Mouse (Mus musculus) lung, adult 2 months (tissue): Measurements from ENCODE around the gene Mrps18b. TPM values are rescaled to one million over a fixed set of nuclear protein-coding genes. Genes with fewer than 3 reads are reported as not detected.
A peak's percentile ranks its signal among the peaks of the same experiment; 100 is the strongest.
"Not testable (repeated sequence)": the region's sequence is repeated elsewhere in the genome, so short reads cannot be mapped to it uniquely, and the experiment has no call there.

ENCODE experiments used
- DNase-seq: peaks from one replicate; pipeline ENCODE4 v3.0.0; 2022
- H3K4me1 ChIP-seq: fragments of 200-500 bp; 2 replicates; pipeline ENCODE4 v1.6.1; 2011; ENCODE audit warnings: low read length; ENCODE audit not compliant: control insufficient read depth, insufficient read depth
- H3K4me3 ChIP-seq: fragments of 200-500 bp; replicated peaks from 2 replicates; pipeline ENCODE3; 2011; ENCODE audit warnings: low read depth, mild to moderate bottlenecking, control low read depth, low read length; ENCODE audit errors: extremely low read depth
- CTCF ChIP-seq: fragments of 200-500 bp; IDR thresholded peaks from 2 replicates; pipeline ENCODE4 v1.5.1; 2011; ENCODE audit warnings: mild to moderate bottlenecking, low read length, control low read depth; ENCODE audit not compliant: insufficient read depth
- POLR2A ChIP-seq: fragments of 200-500 bp; IDR thresholded peaks from 2 replicates; pipeline ENCODE4 v1.6.1; 2011; ENCODE audit warnings: low read depth, mild to moderate bottlenecking, control low read depth, low read length, borderline replicate concordance; ENCODE audit errors: extremely low read depth
- WGBS: fragments of 180-500 bp; shearing (Covaris S2); methylation state at CpG from one replicate; pipeline ENCODE4 v1.1.7; 2018; 5-methylcytosine and 5-hydroxymethylcytosine counted together
- polyA plus RNA-seq: library from polyadenylated mRNA; depleted of rRNA; stranded (reverse); fragments of >200 nt; gene quantifications from 2 replicates; pipeline ENCODE4 v1.2.3, GENCODE M21; 2012; rRNA removed

Gene Mrps18b
- 30.4 and 43.8 TPM in 2 replicates for polyA plus RNA-seq

DNA sequence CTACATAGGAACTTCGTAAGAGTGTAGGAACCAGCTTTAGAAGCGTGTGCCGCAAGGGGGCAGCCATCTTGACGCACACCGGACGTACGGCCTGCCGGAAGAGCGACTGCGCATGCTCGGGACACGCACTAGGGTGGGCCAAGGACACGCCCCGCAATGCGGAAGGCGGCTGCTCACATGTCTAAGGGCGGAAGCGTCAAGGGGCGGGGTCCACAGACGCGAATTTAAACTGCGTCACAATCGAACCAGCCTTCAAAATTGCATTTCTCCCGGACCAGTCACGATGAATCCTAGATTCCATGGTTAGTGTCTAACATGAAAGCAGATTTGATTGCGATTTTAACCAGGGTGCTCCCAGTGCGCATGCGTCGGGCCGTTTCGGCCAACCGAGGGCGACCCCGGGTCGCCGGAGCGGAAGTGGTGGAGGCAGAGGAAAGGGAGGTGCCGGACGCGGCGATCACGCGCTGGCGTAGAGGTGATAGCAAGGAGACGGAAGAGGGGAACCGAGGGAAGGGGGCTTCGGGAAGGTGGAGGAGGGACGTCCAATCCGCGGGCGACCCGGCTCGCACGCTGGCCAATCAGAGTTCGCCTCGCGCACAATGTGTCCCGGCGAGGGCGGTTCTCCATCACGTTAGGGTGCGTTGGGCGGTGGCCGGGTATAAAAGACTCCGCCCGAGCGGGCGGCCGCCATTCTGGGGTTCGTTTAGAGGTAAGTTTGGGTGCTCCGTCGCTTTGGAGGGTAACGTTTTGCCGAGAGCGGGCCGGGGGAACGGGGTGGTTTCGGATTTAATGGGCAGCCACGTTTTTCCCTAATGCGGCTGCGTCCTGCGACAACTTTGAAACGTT, at the start of gene Mrps18b, which contains the start of gene Ppp1r10:
Gene Mrps18b (minus strand): TSS at position 93 of the 846 bp plus-strand sequence.
Gene Ppp1r10 (plus strand): TSS at position 138 of the 846 bp plus-strand sequence.
- under 1% methylated on average over 83 of the region's 83 CpGs for WGBS

DNA sequence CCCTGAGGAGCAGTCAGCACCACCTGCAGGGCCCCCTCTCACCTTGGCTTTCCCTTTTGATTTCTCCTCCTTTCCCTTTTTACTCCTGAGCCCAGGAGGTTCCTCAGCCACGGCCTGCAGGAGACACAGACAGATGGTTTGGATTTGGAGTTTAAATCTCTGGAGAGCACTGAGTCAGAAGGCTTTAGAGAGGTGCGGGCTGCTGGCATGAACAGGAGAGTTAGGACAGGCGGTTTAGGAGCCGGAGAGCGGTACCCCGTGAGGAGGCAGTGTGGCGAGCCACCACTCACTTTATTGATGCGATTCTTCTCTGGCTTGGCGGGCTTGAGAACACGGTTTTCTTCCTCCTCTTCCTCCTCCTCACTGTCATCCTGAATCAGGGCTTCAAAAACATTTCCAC, 47.1 kb upstream of the Mrps18b start:
- no peak for DNase-seq
- Histone ChIP-seq H3K4me3 (no peak overlapping the region), H3K4me1 (0 out of 2 replicates have a peak, but pooled peaks cover under 1% of the 10 kb centered on the region)
- TF ChIP-seq POLR2A = no peak
- TF ChIP-seq CTCF = no peak
- 88% methylated on average over 10 of the region's 10 CpGs for WGBS

More for the DNA sequence above, at the start of gene Mrps18b, which contains the start of gene Ppp1r10:
- TF ChIP-seq POLR2A (peak; percentile 100), CTCF (0 out of 2 replicates have a peak, but pooled peaks have one; percentile 29)
- peak; percentile 98 for DNase-seq
- H3K4me1 ChIP-seq = peaks cover 23% of the 10 kb centered on the region
- H3K4me3 ChIP-seq = peak within 1 kb of the TSS; percentile 99

DNA sequence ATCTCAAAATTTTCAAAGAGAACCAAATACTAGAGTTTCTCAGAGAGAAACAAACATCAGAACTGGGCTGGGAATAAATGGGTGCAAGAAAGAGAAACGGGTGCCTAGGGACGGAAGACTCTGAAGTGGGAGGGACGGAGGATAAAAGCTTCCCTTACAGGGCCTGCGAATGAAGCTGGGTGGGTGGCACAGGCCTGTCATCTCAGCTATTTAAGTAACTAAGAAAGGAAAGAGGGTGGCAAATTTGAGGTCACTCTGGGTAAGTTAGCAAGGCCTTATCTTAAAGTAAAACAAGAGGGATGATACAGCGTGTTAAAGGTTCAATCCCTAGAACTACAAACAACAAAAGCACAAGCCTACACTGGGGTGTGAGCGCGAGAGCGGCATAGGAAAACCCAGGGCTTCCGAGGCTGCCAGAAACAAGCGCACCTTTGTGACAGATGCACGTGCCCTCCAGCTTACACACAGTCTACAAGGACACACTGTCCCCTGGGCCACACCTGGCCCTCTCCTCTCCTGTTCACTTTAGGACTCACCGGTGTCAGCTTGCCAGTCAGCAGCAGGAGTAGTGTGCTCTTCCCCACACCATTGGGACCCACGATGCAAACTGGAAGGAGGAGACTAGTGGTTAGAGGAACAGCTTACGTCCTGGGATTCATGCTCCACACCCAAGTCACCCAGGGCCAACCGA, 42.5 kb upstream of the Mrps18b start:
- Histone ChIP-seq H3K4me1 (no peaks in the 10 kb centered on the region), H3K4me3 (no peak overlapping the region)
- DNase-seq = no peak
- WGBS = 94% methylated on average over 15 of the region's 15 CpGs
- TF ChIP-seq POLR2A = no peak
- TF ChIP-seq CTCF = no peak

DNA sequence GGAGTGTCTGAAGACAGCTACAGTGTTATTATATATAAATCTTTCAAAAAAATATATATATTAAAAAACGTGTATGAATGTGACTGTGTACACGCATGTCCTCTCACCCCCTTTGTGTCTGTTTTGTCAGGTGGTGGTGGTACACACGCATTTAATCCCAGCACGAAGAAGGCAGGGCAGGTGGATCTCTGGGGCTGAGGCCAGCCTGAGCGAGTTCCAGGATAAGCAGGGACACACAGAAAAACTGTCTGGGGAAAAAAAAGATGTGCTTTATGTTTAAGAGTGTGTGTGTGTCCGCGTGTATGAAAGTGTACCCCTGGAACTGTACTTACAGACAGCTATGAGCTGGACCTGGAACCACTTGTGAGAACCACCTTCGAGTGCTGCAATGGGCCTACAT, 38.5 kb upstream of the Mrps18b start:
- H3K4me3 ChIP-seq = no peak overlapping the region
- TF ChIP-seq CTCF = no peak
- TF ChIP-seq POLR2A = no peak
- no peak for DNase-seq
- 74% methylated on average over 8 of the region's 8 CpGs for WGBS
- no peaks in the 10 kb centered on the region for H3K4me1 ChIP-seq

DNA sequence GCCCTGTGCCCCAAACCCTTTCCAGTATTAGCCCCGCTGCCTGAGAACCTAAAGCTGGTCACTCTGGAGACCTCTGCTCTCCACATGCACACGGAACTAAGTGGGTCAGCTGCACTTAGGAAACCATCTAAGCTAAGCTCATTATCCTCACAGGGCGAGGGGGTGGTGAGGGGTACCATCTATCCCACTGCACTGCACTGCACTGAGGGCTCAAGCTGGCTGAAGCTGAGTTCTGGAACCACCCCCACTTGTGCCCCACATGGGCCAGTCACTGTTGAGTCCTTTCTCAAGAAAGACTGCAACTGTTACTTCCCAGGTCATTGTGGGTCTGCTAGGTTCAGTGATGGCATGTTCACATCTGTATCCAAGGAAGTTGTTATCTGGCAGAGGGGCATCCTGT, 36.4 kb upstream of the Mrps18b start:
- not testable (repeated sequence) for H3K4me1 ChIP-seq, H3K4me3 ChIP-seq, DNase-seq
- 65% methylated on average over 3 of the region's 3 CpGs for WGBS

DNA sequence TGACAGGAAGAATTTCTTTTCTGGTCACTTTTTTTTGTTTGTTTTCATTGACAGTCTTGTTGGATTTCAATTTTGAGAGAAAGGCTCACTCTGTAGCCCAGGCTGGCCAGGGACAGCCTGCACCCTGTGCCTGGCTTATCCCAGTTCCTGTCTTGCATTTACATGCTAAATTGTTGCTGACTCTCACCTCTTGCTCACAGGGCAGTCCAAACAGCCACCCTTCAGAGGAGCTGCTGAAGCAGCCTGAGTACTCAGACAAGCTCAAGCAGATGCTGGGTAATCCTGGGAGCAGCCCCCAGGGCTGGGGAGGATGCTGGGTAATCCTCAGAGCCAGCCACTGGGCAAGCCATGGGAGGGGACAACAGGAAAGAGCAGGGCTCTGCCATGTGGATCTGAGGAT, 34.8 kb upstream of the Mrps18b start:
- H3K4me3 ChIP-seq, DNase-seq, H3K4me1 ChIP-seq: not testable (repeated sequence)

DNA sequence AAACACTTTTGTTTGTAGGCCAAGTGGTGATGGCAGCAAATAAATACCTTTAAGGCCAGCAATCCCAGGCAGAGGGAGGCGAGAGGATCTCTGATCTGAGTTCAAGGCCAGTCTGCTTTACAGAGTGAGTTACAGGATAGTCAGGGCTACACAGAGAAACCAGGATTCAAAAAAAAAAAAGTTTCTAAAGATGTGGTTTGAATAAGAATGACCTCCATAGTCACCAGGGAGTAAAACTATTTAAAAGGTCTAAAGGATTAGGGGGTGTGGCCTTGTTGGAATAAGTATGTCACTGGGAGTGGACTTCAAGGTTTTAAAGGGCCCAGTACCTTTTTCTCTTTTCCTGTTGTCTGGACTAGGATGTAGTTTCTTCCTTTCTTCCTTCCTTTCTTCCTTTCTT, 23.8 kb upstream of the Mrps18b start:
- Histone ChIP-seq H3K4me1 (no peaks in the 10 kb centered on the region), H3K4me3 (no peak overlapping the region)
- TF ChIP-seq POLR2A = no peak
- no peak for TF ChIP-seq CTCF
- DNase-seq = no peak
- 71% methylated on average over 1 of the region's 1 CpGs for WGBS

DNA sequence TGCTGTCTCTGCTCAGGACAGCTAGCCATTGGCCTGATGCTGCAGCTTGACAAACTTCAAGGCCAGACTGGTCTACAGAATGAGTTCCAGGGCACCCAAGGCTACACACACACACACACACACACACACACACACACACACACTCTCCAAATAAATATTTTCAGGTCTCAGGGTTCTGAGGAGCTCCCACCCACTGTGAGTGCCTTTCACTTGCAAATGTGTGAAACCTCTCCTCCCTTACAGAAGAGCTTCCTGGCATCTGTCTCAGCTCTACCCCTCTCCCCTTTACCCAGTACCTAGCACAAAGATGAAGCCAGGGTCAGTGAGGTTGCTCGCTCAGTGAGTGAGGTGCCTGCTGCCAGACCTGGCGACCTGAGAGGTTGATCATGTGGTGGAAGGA, 22.9 kb upstream of the Mrps18b start:
- 62% methylated on average over 2 of the region's 2 CpGs for WGBS
- no peak overlapping the region for H3K4me3 ChIP-seq
- TF ChIP-seq CTCF (no peak), POLR2A (no peak)
- H3K4me1 ChIP-seq = no peaks in the 10 kb centered on the region
- DNase-seq = no peak

DNA sequence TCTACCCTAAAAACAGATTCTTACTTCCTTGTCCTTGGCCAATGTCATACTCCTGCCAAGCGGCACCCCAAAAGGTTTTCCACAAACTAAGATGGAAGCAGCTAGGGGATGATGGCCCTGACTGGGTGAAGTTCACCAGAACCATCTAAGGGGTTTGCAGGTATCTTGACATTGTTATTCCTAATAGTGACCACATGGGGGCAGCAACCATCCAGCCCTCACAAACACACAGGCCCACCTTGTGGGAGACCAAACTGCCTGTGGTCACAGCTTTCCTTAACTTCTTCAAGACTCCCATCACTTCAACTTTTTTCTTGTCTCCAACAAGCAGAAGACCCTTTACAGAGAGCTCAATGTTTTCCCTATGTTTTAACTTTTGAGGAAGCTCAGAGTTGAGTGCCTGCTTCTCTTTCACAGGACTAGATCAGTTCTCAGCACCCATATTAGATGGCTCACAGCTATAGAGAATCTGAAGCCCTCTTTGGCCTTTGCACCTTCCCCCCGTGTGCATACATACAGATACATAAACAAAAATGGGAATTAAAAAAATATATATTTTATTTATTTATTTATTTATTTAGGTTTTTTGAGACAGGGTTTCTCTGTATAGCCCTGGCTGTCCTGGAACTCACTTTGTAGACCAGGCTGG, 21.6 kb upstream of the Mrps18b start:
- DNase-seq = peak; percentile 33
- WGBS = 27% methylated on average over 2 of the region's 2 CpGs
- Histone ChIP-seq H3K4me1 (no peaks in the 10 kb centered on the region), H3K4me3 (no peak overlapping the region)
- TF ChIP-seq CTCF = peak; percentile 88
- no peak for TF ChIP-seq POLR2A

DNA sequence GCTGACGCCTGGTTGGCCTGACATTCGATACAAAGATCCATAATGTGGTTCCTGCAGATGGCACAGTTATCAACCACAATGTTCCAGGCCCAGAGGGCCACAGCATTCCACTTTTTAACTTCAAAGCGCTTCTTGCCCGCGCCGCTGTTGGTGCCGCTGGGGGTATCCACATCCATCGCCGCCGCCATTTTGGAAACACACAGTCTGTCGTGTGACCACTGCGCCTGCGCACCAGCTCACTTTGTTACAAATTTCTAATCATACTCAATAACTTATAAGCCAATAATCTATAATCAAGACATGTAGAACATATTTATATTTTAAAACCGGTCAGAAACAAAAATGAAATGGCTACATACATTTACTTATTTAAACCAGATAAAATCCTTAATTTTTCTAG, 19.6 kb upstream of the Mrps18b start:
- H3K4me3 ChIP-seq, DNase-seq, H3K4me1 ChIP-seq: not testable (repeated sequence)
- WGBS = 85% methylated on average over 14 of the region's 14 CpGs
